Mouse (Mus musculus): ENCODE measurements around the gene Tmem168. TPM values are rescaled to one million over a fixed set of nuclear protein-coding genes. Genes with fewer than 3 reads are reported as not detected.

The Tmem168 gene
- total and polyA plus RNA-seq, 3 experiments = 5.5 to 18.3 (median 15.6) TPM

- H3K79me2 ChIP-seq (replicated peaks; ENCODE audit: control insufficient read depth, insufficient read depth, low read length) = no peaks in the 10 kb centered on the region; the same call in none of the 2 replicates
- peak; percentile 34 to 72 for DNase-seq
- H3K4me1 ChIP-seq (ENCODE audit: control insufficient read depth, insufficient read depth, low read length) = peaks cover 9% of the 10 kb centered on the region
- H3K9ac ChIP-seq (ENCODE audit: low read depth, low read length) = no peak overlapping the region; the same call in 1 of the 2 replicates
- 19% methylated on average over 6 of the region's 6 CpGs for WGBS
- H3K27me3 ChIP-seq (ENCODE audit: control insufficient read depth, insufficient read depth, low read length) = no peaks in the 10 kb centered on the region
- peaks cover 42% of the 10 kb centered on the region for H3K36me3 ChIP-seq (ENCODE audit: control insufficient read depth, insufficient read depth, low read length)
- intact Hi-C loops (cut with DNase I) = no loop called here
- H3K4me3 ChIP-seq = peak overlapping the region; percentile 16; the same call in 1 of the 2 replicates
- TF ChIP-seq POLR2A (IDR thresholded peaks at IDR 0.05; ENCODE audit: insufficient read depth, low read depth, low read length) (no peak), CTCF (IDR thresholded peaks at IDR 0.05) (no peak), EP300 (IDR thresholded peaks at IDR 0.05; ENCODE audit: insufficient read depth, low read depth, low read length) (no peak)
- no peak overlapping the region for H3K27ac ChIP-seq
Observed at GRCm38 (mm10) chr6:13601587-13601986, 6.3 kb downstream of the Tmem168 start.

DNA sequence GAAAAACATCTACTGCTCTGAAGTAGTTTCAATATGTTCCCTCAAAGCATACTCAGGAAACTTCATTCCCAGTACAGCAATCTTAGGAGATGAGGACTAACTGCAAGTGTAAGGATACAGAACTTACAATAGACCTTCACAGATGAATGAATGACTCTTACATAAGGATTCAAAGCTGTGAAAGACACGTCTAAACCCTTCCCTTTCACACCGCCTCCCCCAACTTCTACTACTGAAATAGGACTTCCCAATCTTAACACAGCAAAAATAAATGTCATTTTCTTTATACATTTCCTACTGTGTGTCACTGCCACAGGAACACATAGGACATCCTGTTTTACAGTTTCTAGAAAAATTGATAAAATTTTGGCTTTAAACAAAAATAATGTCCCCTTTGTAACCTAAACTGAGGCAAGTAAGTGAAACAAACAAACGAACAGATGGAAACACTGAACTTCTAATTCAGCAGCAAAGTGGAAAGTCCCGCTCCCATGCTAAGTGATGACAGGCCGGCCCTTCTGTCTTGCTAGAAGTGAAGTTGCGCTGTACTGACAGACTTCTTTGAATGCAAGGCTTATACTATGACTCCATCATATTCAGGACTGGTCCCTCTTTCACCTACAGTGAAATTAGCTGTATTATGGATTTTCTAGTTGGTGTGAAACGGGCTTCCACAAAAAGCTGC lies 9.5 kb downstream of the Tmem168 start:
- TF ChIP-seq CTCF (IDR thresholded peaks at IDR 0.05) = no peak
- TF ChIP-seq POLR2A (IDR thresholded peaks at IDR 0.05; ENCODE audit: insufficient read depth, low read depth, low read length) = no peak
- TF ChIP-seq EP300 (IDR thresholded peaks at IDR 0.05; ENCODE audit: insufficient read depth, low read depth, low read length) = no peak
- Histone ChIP-seq H3K4me1 (ENCODE audit: control insufficient read depth, insufficient read depth, low read length) (peaks cover 9% of the 10 kb centered on the region), H3K27me3 (ENCODE audit: control insufficient read depth, insufficient read depth, low read length) (no peaks in the 10 kb centered on the region), H3K27ac (no peak overlapping the region), H3K9ac (ENCODE audit: low read depth, low read length) (no peak overlapping the region), H3K79me2 (replicated peaks; ENCODE audit: control insufficient read depth, insufficient read depth, low read length) (no peaks in the 10 kb centered on the region; the same call in none of the 2 replicates), H3K4me3 (no peak overlapping the region), H3K36me3 (ENCODE audit: control insufficient read depth, insufficient read depth, low read length) (peaks cover 39% of the 10 kb centered on the region)
- 60% methylated on average over 7 of the region's 7 CpGs for WGBS
- no peak for DNase-seq
- intact Hi-C loops (cut with DNase I) = no loop called here

GRCm38 (mm10) chr6:13592729-13593345 lies 15.1 kb downstream of the Tmem168 start:
- H3K4me1 ChIP-seq (ENCODE audit: control insufficient read depth, insufficient read depth, low read length) = peaks cover 4% of the 10 kb centered on the region
- intact Hi-C loops (cut with DNase I) = no loop called here
- H3K27me3 ChIP-seq (ENCODE audit: control insufficient read depth, insufficient read depth, low read length) = no peaks in the 10 kb centered on the region
- WGBS = 66% methylated on average over 4 of the region's 4 CpGs
- H3K36me3 ChIP-seq (ENCODE audit: control insufficient read depth, insufficient read depth, low read length) = peaks cover 12% of the 10 kb centered on the region
- no peak overlapping the region for H3K9ac ChIP-seq (ENCODE audit: low read depth, low read length)
- TF ChIP-seq POLR2A (IDR thresholded peaks at IDR 0.05; ENCODE audit: insufficient read depth, low read depth, low read length) (no peak), CTCF (IDR thresholded peaks at IDR 0.05) (no peak), EP300 (IDR thresholded peaks at IDR 0.05; ENCODE audit: insufficient read depth, low read depth, low read length) (no peak)
- H3K4me3 ChIP-seq = no peak overlapping the region
- DNase-seq = no peak
- peaks cover 1% of the 10 kb centered on the region for H3K79me2 ChIP-seq (replicated peaks; ENCODE audit: control insufficient read depth, insufficient read depth, low read length)
- no peak overlapping the region for H3K27ac ChIP-seq

GRCm38 (mm10) chr6:13586560-13586959 lies 21.3 kb downstream of the Tmem168 start:
- intact Hi-C loops (cut with DNase I) = no loop called here
- Histone ChIP-seq H3K79me2 (replicated peaks; ENCODE audit: control insufficient read depth, insufficient read depth, low read length) (peaks cover 3% of the 10 kb centered on the region), H3K4me1 (ENCODE audit: control insufficient read depth, insufficient read depth, low read length) (no peaks in the 10 kb centered on the region), H3K27ac (no peak overlapping the region), H3K9ac (ENCODE audit: low read depth, low read length) (no peak overlapping the region), H3K4me3 (no peak overlapping the region), H3K27me3 (ENCODE audit: control insufficient read depth, insufficient read depth, low read length) (no peaks in the 10 kb centered on the region), H3K36me3 (ENCODE audit: control insufficient read depth, insufficient read depth, low read length) (peaks cover 6% of the 10 kb centered on the region)
- TF ChIP-seq EP300 (IDR thresholded peaks at IDR 0.05; ENCODE audit: insufficient read depth, low read depth, low read length) (no peak), POLR2A (IDR thresholded peaks at IDR 0.05; ENCODE audit: insufficient read depth, low read depth, low read length) (no peak), CTCF (IDR thresholded peaks at IDR 0.05) (no peak)
- no peak for DNase-seq
- 41% methylated on average over 2 of the region's 2 CpGs for WGBS

GRCm38 (mm10) chr6:13586154-13586553 lies 21.7 kb downstream of the Tmem168 start:
- no peak for DNase-seq
- H3K36me3 ChIP-seq (ENCODE audit: control insufficient read depth, insufficient read depth, low read length) = peaks cover 5% of the 10 kb centered on the region
- no peak overlapping the region for H3K4me3 ChIP-seq
- no peak overlapping the region for H3K9ac ChIP-seq (ENCODE audit: low read depth, low read length)
- intact Hi-C loops (cut with DNase I) = no loop called here
- 70% methylated on average over 8 of the region's 8 CpGs for WGBS
- H3K27me3 ChIP-seq (ENCODE audit: control insufficient read depth, insufficient read depth, low read length) = no peaks in the 10 kb centered on the region
- TF ChIP-seq CTCF (IDR thresholded peaks at IDR 0.05) = no peak
- TF ChIP-seq EP300 (IDR thresholded peaks at IDR 0.05; ENCODE audit: insufficient read depth, low read depth, low read length) = no peak
- TF ChIP-seq POLR2A (IDR thresholded peaks at IDR 0.05; ENCODE audit: insufficient read depth, low read depth, low read length) = no peak
- H3K79me2 ChIP-seq (replicated peaks; ENCODE audit: control insufficient read depth, insufficient read depth, low read length) = peaks cover 3% of the 10 kb centered on the region
- no peak overlapping the region for H3K27ac ChIP-seq
- H3K4me1 ChIP-seq (ENCODE audit: control insufficient read depth, insufficient read depth, low read length) = no peaks in the 10 kb centered on the region

DNA sequence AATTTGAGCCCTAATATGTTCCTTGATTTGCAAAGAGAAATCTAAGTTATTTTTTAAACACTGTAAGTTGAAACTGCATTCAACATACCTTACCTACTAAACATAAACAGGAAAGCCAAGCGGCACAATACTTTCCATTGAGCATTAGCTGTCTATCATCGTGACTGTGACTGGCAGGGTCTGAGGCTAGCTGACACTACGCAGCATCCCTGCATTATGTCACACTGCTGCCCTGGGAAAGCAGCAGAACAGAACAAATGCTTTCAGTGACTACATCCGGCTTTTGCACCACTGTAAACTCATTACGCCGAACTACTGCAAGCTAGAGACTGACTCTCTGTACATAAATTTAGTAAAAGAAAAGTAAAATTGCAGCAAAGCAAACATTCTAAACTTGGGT lies 23.1 kb downstream of the Tmem168 start:
- Histone ChIP-seq H3K27me3 (ENCODE audit: control insufficient read depth, insufficient read depth, low read length) (no peaks in the 10 kb centered on the region), H3K27ac (no peak overlapping the region), H3K4me1 (ENCODE audit: control insufficient read depth, insufficient read depth, low read length) (peaks cover 1% of the 10 kb centered on the region; the same call in 1 of the 2 replicates), H3K4me3 (no peak overlapping the region), H3K36me3 (ENCODE audit: control insufficient read depth, insufficient read depth, low read length) (peaks cover 10% of the 10 kb centered on the region), H3K9ac (ENCODE audit: low read depth, low read length) (no peak overlapping the region), H3K79me2 (replicated peaks; ENCODE audit: control insufficient read depth, insufficient read depth, low read length) (peaks cover 3% of the 10 kb centered on the region)
- TF ChIP-seq EP300 (IDR thresholded peaks at IDR 0.05; ENCODE audit: insufficient read depth, low read depth, low read length) (no peak), POLR2A (IDR thresholded peaks at IDR 0.05; ENCODE audit: insufficient read depth, low read depth, low read length) (no peak), CTCF (IDR thresholded peaks at IDR 0.05) (no peak)
- intact Hi-C loops (cut with DNase I) = no loop called here
- 85% methylated on average over 6 of the region's 6 CpGs for WGBS
- no peak for DNase-seq
